Mouse (Mus musculus) G1E (cell line): ENCODE results near the gene Atg101. TPM values are rescaled to one million over a fixed set of nuclear protein-coding genes. Genes with fewer than 3 reads are reported as not detected.

Experiments used
- ATAC-seq: 2 replicates; pipeline ENCODE4 v1.8.0; 2016; ENCODE audit warnings: mild to moderate bottlenecking; ENCODE audit not compliant: insufficient number of reproducible peaks, poor library complexity, low FRiP score, severe bottlenecking; ENCODE audit errors: extremely low read depth
- DNase-seq: peaks from one replicate; pipeline ENCODE4 v3.0.0; 2012; ENCODE audit warnings: low spot score
- H3K27me3 ChIP-seq: 2 replicates; pipeline ENCODE4 v1.6.1; 2012; ENCODE audit warnings: mild to moderate bottlenecking, low read length, inconsistent platforms; ENCODE audit not compliant: insufficient read depth
- H3K36me3 ChIP-seq: replicated peaks from 2 replicates; pipeline ENCODE3; 2012; ENCODE audit warnings: mild to moderate bottlenecking, inconsistent platforms
- H3K4me1 ChIP-seq: 2 replicates; pipeline ENCODE4 v1.6.1; 2012; ENCODE audit warnings: low read depth, low read length, inconsistent platforms, mixed read lengths; ENCODE audit not compliant: insufficient read depth
- H3K4me3 ChIP-seq: 2 replicates; pipeline ENCODE4 v1.5.1; 2012; ENCODE audit warnings: low read depth, mild to moderate bottlenecking, inconsistent platforms, low read length, moderate library complexity, mixed read lengths
- H3K9me3 ChIP-seq: replicated peaks from 2 replicates; pipeline ENCODE4 v1.6.1; 2012; ENCODE audit warnings: inconsistent platforms
- CTCF ChIP-seq: IDR thresholded peaks from 2 replicates; pipeline ENCODE4 v1.5.1; 2012; ENCODE audit warnings: low read depth, low read length, inconsistent platforms, mixed read lengths
- GATA1 ChIP-seq: IDR thresholded peaks from 2 replicates; pipeline ENCODE4 v1.6.1; 2012; ENCODE audit warnings: borderline replicate concordance, low read length, inconsistent platforms, mixed read lengths
- GATA2 ChIP-seq: IDR thresholded peaks from 2 replicates; pipeline ENCODE4 v1.6.1; 2012; ENCODE audit warnings: low read depth, low read length, inconsistent platforms, borderline replicate concordance
- POLR2AphosphoS5 ChIP-seq: IDR thresholded peaks from 2 replicates; pipeline ENCODE4 v1.6.1; 2012; ENCODE audit warnings: low read depth, low read length, inconsistent platforms; ENCODE audit not compliant: insufficient replicate concordance
- TAL1 ChIP-seq: conservative IDR thresholded peaks from 2 replicates; pipeline ENCODE4 v1.6.1; 2012; ENCODE audit warnings: low read depth, low read length, inconsistent platforms, mixed read lengths
- polyA plus RNA-seq: library from polyadenylated mRNA; stranded (reverse); fragments of >175 nt; gene quantifications from 2 replicates; pipeline ENCODE4 v1.2.3, GENCODE M21; 2012
- total RNA-seq, 2 experiments: library from RNA; stranded (forward) in 1 of 2; stranded (reverse) in 1 of 2; fragments of 200-1000 nt in 1 of 2; fragments of >200 nt in 1 of 2; fragmentation: Nextera tagmentation in 1 of 2; gene quantifications; 2 replicates each; pipeline ENCODE4 v1.2.3; 2014 to 2017

The Atg101 gene
- total and polyA plus RNA-seq, 3 experiments = 5.9 to 42.5 (median 34.6) TPM

- Histone ChIP-seq H3K4me3 (no peak overlapping the region), H3K27me3 (no peaks in the 10 kb centered on the region; the same call in 1 of the 2 replicates), H3K36me3 (peaks cover 40% of the 10 kb centered on the region), H3K4me1 (no peaks in the 10 kb centered on the region; the same call in 1 of the 2 replicates), H3K9me3 (peaks cover 10% of the 10 kb centered on the region)
- no peak for DNase-seq
- ATAC-seq = no peak
- no peak for TF ChIP-seq CTCF
- no peak for TF ChIP-seq GATA2
- no peak for TF ChIP-seq GATA1
- no peak for TF ChIP-seq TAL1
- no peak for TF ChIP-seq POLR2AphosphoS5
Observed at GRCm38 (mm10) chr15:101294028-101294894, 10.2 kb downstream of the Atg101 start.

GRCm38 (mm10) chr15:101295106-101295505, 11.0 kb downstream of the Atg101 start:
- no peaks in the 10 kb centered on the region; the same call in 1 of the 2 replicates for H3K4me1 ChIP-seq
- no peak for TF ChIP-seq TAL1
- TF ChIP-seq CTCF = no peak
- H3K9me3 ChIP-seq = peaks cover 16% of the 10 kb centered on the region

GRCm38 (mm10) chr15:101295616-101296015, 11.5 kb downstream of the Atg101 start:
- no peak for ATAC-seq
- H3K9me3 ChIP-seq = peaks cover 16% of the 10 kb centered on the region
- no peak overlapping the region for H3K4me3 ChIP-seq
- peaks cover 26% of the 10 kb centered on the region for H3K36me3 ChIP-seq
- TF ChIP-seq TAL1 = no peak
- TF ChIP-seq CTCF = no peak
- TF ChIP-seq GATA2 = no peak
- no peak for TF ChIP-seq GATA1
- TF ChIP-seq POLR2AphosphoS5 = no peak
- no peaks in the 10 kb centered on the region; the same call in 1 of the 2 replicates for H3K4me1 ChIP-seq
- no peaks in the 10 kb centered on the region; the same call in 1 of the 2 replicates for H3K27me3 ChIP-seq
- DNase-seq = no peak

More at GRCm38 (mm10) chr15:101295106-101295505, 11.0 kb downstream of the Atg101 start:
- DNase-seq (no peak), ATAC-seq (no peak)
- no peak overlapping the region for H3K4me3 ChIP-seq
- H3K36me3 ChIP-seq = peaks cover 31% of the 10 kb centered on the region
- H3K27me3 ChIP-seq = no peaks in the 10 kb centered on the region; the same call in 1 of the 2 replicates

- Histone ChIP-seq H3K36me3 (peaks cover 22% of the 10 kb centered on the region), H3K27me3 (no peaks in the 10 kb centered on the region; the same call in 1 of the 2 replicates), H3K9me3 (peaks cover 18% of the 10 kb centered on the region), H3K4me3 (no peak overlapping the region), H3K4me1 (no peaks in the 10 kb centered on the region; the same call in 1 of the 2 replicates)
- ATAC-seq (no peak), DNase-seq (no peak)
- TF ChIP-seq CTCF = no peak
- no peak for TF ChIP-seq TAL1
- no peak for TF ChIP-seq POLR2AphosphoS5
- no peak for TF ChIP-seq GATA2
- no peak for TF ChIP-seq GATA1
Observed at GRCm38 (mm10) chr15:101296091-101296490, 12.0 kb downstream of the Atg101 start.

- no peak for ATAC-seq
- H3K4me1 ChIP-seq = no peaks in the 10 kb centered on the region
- no peak overlapping the region for H3K4me3 ChIP-seq
Observed at GRCm38 (mm10) chr15:101297988-101298387, 13.9 kb downstream of the Atg101 start.

GRCm38 (mm10) chr15:101298550-101298949, 14.5 kb downstream of the Atg101 start:
- no peak for ATAC-seq
- H3K4me1 ChIP-seq = no peaks in the 10 kb centered on the region

More at GRCm38 (mm10) chr15:101297988-101298387, 13.9 kb downstream of the Atg101 start:
- Histone ChIP-seq H3K27me3 (no peaks in the 10 kb centered on the region; the same call in 1 of the 2 replicates), H3K9me3 (peaks cover 22% of the 10 kb centered on the region), H3K36me3 (peaks cover 4% of the 10 kb centered on the region)
- DNase-seq = no peak
- no peak for TF ChIP-seq POLR2AphosphoS5
- TF ChIP-seq GATA1 = no peak
- no peak for TF ChIP-seq GATA2
- no peak for TF ChIP-seq CTCF
- no peak for TF ChIP-seq TAL1

More at GRCm38 (mm10) chr15:101298550-101298949, 14.5 kb downstream of the Atg101 start:
- Histone ChIP-seq H3K27me3 (no peaks in the 10 kb centered on the region; the same call in 1 of the 2 replicates), H3K4me3 (no peak overlapping the region), H3K36me3 (no peaks in the 10 kb centered on the region), H3K9me3 (peaks cover 27% of the 10 kb centered on the region)
- DNase-seq = no peak
- TF ChIP-seq TAL1 = no peak
- TF ChIP-seq CTCF = no peak
- TF ChIP-seq GATA1 = no peak
- no peak for TF ChIP-seq GATA2
- no peak for TF ChIP-seq POLR2AphosphoS5
